Mouse (Mus musculus): ENCODE measurements around the gene 1700013H16Rik.
"Not testable (repeated sequence)": the region's sequence is repeated elsewhere in the genome, so short reads cannot be mapped to it uniquely, and the experiment has no call there.

The 1700013H16Rik gene

DNA sequence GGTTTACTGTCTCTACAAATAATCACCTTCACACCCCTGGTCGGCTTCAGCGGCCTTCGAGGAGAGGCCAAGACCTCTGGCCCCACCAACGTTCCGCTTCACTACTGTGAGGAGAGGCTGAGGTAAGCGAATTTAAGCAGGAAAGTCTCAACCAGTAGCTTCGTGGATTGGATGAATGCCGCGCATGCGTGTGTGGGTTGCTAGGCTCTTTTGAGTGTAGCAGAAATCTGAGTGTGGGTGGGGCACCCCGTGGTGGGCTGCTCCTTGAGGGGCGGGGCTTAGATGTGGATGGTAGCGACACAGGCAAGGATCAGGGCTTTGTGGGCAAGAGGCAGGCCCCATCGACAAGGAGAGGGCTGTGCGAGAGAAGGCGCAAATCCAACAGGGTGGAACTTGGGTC is at the start of gene 1700013H16Rik:
TSS of gene 1700013H16Rik (minus strand) at position 96 of the 400 bp plus-strand sequence.
- DNase-seq = no peak

DNA sequence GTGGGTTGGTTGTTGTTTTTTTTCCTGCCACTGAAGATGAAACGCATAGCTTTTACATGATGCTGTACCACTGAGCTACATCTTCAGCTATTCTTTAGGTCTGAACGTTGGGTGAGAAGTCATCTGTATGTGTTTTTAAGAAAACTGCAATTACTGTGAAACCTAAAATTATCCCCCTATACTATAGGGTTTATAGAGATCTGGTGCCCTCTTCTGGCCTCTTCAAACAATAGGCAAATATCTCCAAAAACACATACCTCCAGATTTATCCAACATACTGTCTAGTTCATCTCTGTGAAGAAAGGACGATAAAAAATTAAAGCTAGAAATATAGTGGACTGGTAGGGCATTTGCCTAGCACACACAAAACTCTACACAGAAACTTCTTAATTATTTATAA is 41.4 kb upstream of the 1700013H16Rik start:
- peak; percentile 14 for DNase-seq

DNA sequence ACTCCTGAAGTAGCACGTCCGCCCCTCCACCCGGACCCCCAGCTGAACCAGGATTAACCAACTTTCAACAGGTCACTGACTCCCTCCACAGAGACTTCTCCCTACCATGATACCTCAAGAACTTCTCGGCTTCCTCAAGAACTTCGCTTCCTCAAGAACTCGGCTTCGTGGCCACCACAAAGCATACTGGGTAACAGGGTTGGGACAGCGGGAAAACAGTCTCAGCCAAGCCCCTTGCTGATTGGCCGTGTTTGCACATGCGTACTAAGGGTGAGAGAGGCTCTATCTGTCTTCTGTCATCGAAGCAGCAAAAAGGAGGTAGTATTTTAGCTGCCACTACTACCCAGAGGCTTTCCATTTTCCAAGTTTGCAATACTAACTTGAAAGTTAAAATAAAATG is 39.9 kb upstream of the 1700013H16Rik start, which contains the start of gene Xlr:
TSS of gene Xlr (minus strand) at position 188 of the 400 bp plus-strand sequence.
- not testable (repeated sequence) for DNase-seq

DNA sequence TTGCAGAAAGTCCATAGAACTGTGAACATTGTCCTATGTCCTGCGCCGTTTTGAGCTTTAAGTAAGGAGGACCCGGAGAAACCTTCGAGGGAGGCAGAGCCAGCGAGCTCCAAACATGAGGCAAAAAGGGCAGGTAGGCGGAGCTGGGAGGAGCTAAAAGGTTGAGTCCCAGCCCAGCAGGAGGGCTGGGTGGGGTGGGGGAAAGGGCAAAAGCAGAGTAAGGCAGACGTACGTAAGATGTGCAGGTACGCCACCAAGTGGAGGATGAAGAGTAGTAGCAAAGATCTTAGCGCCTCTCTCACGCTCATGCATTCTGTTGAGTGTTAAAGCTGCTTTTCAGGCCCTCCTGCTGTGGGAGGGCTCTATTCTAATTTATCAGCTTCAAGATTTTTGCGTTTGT is 18.6 kb upstream of the 1700013H16Rik start, which contains the start of gene Zfp36l3:
TSS of gene Zfp36l3 (minus strand) at position 119 of the 400 bp plus-strand sequence.
- no peak for DNase-seq

DNA sequence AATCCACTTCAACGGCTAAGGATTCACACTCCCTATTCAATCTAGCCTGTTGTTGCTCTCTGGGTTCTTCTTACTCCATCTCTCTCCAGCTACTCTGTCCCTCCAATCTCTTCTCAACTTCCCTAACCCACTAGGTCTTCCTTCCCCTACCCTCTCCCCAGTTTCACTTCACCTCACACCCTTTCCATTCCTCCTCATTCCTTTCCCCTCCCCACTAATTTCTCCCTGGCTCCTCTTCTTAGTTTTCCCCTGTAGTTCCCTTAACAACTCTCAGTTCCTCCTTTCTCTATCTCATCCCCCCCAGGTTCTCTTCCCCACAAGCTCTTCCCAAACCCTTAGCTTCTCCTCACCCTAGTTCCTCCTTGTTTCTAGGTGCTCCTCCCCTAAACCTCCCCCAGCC is 4.8 kb downstream of the 1700013H16Rik start:
- DNase-seq = no peak

GRCm38 (mm10) chrX:53728967-53729366 is 28.7 kb downstream of the 1700013H16Rik start:
- DNase-seq = no peak

GRCm38 (mm10) chrX:53724596-53724995 is 33.0 kb downstream of the 1700013H16Rik start, which contains the start of gene 4930502E18Rik:
Gene 4930502E18Rik, plus strand, starts transcription at chrX:53724826.
- DNase-seq = no peak

DNA sequence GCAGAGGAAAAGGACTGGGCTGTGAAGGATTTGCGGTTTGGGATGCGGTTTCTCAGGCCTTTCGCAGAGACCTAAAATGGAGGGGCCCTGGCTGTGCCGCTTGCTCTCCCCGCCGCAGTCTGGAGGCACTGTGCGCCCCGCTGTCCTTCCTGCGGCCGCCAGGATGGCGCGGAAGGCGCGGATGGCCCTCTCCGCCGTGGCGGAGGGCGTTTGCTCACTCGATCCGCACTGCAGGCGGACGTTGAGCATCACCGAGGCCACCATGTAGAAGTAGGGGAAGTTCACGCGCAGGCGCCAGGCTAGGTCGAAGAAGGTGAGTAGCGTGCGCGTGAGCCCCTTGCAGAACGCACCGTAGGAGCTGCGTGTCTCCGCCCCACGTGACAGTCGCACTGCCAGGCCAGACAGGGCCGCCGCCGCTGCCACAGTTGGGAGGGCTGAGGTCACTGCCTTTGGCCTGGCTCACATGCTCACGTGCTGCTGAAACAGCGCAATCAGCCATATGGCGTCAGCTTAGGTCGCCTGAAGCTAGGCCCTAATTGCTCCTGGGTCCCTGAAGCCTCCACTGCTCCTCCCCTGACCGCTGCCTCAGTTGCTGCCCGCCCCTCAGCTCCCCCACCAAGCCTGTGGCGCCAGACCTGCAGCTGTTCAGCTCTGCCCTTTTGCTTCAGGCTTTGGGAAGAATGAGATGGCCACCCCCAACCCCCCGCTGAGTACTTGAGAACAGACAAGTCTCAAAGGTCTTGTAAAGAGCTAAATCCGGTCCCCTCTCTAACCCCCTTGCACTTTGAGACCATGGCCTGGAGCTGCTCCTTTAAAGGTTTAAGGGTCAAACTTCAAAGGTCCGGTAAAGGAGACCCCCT is 41.1 kb downstream of the 1700013H16Rik start:
- DNase-seq = peak; percentile 71

DNA sequence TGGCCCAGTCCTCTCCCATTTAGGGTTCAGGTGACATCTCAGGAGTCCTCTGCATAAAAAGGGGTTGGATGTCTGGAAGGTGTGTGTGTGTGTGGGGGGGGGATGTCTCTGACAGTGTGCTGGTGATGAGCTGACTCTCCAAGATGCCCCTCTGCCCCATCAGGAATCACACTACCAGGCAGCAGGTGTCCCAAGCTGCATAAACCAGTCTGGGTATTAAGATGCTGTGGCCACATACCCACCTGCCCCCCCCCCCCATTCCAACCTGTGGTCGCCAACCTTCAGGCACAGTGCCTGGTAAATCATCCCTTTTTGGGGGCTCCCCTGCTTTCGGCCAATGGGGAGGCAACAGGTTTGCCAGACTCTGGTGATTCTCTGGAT is 41.7 kb downstream of the 1700013H16Rik start:
- no peak for DNase-seq

GRCm38 (mm10) chrX:53702673-53703072 is 55.0 kb downstream of the 1700013H16Rik start:
- no peak for DNase-seq

DNA sequence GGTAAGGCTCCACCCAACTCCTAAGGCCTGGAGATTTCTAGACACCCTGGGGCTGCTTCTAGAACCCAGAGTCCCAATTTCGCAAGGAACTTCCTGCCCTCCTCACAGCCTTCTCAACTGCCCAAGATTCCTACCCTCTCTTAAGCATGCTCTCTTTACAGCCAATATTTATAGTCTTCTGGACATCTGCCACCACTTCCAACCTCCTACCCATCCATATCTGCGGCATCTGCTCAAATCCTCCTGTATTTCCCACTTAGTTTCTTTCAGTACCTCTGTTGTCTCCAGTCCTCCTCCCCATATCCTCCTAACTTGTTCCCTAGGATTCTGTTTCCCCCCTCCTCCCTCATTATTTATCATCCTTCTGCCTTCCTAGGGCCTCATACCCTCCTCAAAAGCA is 58.4 kb downstream of the 1700013H16Rik start:
- DNase-seq = no peak

- no peak for DNase-seq
These were observed 63.4 kb downstream of the 1700013H16Rik start for GRCm38 (mm10) chrX:53694008-53694777.

DNA sequence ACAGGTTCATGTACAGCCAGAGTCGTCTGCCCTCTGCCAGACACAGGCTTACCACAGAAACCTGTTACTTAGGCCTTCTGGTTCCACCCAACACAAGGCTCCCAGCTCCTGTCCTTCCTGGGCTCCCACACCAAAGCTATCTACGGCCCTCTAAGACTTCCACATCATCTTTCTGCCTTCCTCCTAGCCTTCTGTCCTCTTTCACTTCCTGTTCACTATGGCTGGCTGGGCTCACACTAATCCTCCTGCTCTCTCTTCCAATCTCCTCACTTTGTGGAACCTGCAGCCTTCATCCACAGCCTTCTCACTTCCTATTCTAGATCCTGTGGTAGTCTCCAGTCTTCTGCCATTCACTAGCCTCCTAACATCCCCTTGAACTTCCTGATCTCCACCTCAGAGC is 64.5 kb downstream of the 1700013H16Rik start:
- no peak for DNase-seq

Data from embryo, embryonic 11 days (tissue).